Mouse (Mus musculus) brain, embryonic 14.5 days (tissue): ENCODE results near the gene Zfp217. TPM values are rescaled to one million over a fixed set of nuclear protein-coding genes. Genes with fewer than 3 reads are reported as not detected.
"Not testable (repeated sequence)": the region's sequence is repeated elsewhere in the genome, so short reads cannot be mapped to it uniquely, and the experiment has no call there.

Experiments used
- DNase-seq: peaks from one replicate; pipeline ENCODE4 v3.0.0-alpha.2; 2011; ENCODE audit warnings: low read depth
- CTCF ChIP-seq: fragments of 200-500 bp; IDR thresholded peaks from 2 replicates; pipeline ENCODE4 v1.5.1; 2012; ENCODE audit warnings: inconsistent platforms, mild to moderate bottlenecking, moderate library complexity, borderline replicate concordance; ENCODE audit not compliant: insufficient read depth, insufficient read length; ENCODE audit errors: extremely low read depth
- POLR2A ChIP-seq: fragments of 200-500 bp; IDR thresholded peaks from 2 replicates; pipeline ENCODE4 v1.6.1; 2012; ENCODE audit warnings: mild to moderate bottlenecking, inconsistent platforms, borderline replicate concordance; ENCODE audit not compliant: poor library complexity, insufficient read depth, insufficient read length, severe bottlenecking; ENCODE audit errors: extremely low read depth
- polyA plus RNA-seq: library from polyadenylated mRNA; depleted of rRNA; stranded (reverse); fragments of >200 nt; gene quantifications from 2 replicates; pipeline ENCODE4 v1.2.3, GENCODE M21; 2012; rRNA removed

The Zfp217 gene
- polyA plus RNA-seq = 5.7 and 7.6 TPM in 2 replicates

GRCm38 (mm10) chr2:170147661-170148153 is at the start of gene Zfp217:
TSS of gene Zfp217 (minus strand) at chr2:170148103.
- TF ChIP-seq POLR2A (no peak), CTCF (no peak)
- peak; percentile 28 for DNase-seq

DNA sequence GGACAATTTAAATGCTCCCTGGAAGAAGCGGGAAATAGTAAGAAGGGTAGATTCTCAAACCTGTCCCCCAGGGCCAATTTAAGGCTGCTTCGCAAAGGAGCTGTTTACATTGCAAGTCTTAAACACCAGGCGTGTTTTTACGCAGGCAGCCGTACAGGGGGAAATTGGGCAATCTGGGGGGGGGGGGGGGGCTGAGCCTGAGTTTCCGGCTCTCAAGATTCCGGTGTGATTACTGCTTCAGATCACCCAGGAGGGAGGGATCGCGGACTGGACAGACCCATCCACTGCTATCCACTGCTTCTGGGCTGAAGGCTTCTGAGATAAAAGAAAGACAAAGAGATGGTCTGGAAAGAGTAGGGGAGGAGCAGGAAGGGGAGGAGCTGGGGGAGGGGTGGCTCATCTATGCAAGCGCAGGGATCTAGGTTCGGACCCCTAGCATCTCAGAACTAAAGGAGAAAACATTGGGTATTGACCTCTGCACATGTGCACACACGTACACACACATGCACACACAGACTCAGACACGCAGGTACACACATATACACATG is 47.7 kb upstream of the Zfp217 start:
- TF ChIP-seq CTCF (no peak), POLR2A (no peak)
- no peak for DNase-seq

DNA sequence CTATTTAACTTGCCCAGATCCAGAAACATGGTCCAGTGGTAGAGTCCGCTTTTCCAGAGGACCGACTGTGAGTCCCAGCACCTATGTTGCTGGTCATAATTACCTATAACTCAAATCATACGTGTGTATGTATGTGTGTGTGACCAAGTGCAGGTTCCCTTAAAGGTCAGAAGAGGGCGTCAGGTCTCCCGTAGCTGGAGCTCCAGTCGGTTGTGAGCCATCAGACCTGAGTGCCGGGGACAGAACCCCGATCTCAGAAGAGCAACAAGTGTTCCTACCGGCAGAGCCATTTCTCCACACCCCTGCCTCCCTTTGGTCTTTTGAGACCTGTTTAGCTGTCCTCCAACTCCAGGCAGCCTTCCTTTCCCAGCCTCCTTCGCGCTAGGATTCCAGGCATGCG is 46.9 kb upstream of the Zfp217 start:
- no peak for DNase-seq
- TF ChIP-seq CTCF = no peak
- TF ChIP-seq POLR2A = no peak

DNA sequence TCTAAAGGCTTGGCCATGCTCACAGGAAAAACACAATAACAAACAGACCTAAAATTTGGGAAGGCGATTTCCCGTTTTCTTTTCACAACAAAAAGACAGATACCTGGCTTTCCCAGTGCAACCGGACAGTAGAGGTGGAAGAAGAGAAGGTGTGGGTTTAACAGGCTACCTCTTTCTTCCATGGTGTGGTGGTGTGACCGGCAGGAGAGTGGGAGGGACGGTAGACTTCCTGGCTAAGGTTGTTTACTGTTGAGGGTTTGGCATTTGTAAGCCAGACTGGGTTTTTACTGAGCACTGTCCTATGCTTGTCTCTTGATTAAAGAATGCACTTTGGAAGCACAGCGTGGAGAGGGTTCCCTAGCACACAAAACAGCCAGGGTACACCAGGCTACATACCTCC is 45.9 kb upstream of the Zfp217 start:
- no peak for TF ChIP-seq POLR2A
- no peak for TF ChIP-seq CTCF
- peak; percentile 60 for DNase-seq

DNA sequence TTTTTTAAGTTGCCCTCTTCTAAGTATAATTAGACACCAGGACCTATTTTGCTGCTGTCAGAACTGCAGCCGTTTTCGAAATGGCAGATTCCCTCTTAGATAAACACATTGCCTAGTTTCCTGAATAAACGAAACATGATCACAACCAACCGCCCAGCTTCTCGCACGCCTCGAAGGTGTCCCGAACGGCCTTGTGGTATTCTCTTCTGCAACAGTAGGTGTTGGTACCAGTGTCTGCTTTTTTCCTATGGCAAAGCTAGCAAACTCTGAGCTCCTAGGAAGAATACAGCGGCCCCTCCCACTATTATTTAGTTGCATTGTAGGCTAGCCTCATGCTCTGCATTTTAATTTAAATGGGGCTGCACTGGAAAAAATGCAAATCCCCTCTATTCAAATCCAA is 45.3 kb upstream of the Zfp217 start:
- peak; percentile 89 for DNase-seq
- no peak for TF ChIP-seq CTCF
- no peak for TF ChIP-seq POLR2A

GRCm38 (mm10) chr2:170192731-170193149 is 44.8 kb upstream of the Zfp217 start:
- DNase-seq = peak; percentile 85
- TF ChIP-seq POLR2A (no peak), CTCF (peak; percentile 47; the same call in 1 of the 2 replicates)

DNA sequence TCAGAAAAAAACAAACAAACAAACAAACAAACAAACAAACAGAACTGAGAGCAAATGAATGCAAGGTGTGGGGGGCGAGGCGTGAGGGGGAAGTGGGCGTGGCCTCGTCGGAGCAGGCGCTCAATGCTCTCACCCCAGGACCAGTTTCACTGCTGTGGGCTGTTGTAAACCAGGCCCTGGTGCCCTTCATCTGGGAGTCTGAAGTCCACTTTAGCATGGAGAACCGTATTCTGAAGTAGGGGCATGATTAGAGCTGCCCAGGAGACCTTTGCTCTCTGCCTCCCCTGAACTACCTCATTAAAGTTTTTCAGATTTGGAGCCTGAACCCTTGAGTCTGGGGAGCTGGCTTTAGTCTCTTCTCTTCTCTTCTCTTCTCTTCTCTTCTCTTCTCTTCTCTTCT is 40.8 kb upstream of the Zfp217 start:
- DNase-seq = no peak

GRCm38 (mm10) chr2:170185137-170185837 is 37.4 kb upstream of the Zfp217 start:
- no peak for DNase-seq

More for the DNA sequence above, 40.8 kb upstream of the Zfp217 start:
- no peak for TF ChIP-seq POLR2A
- no peak for TF ChIP-seq CTCF

DNA sequence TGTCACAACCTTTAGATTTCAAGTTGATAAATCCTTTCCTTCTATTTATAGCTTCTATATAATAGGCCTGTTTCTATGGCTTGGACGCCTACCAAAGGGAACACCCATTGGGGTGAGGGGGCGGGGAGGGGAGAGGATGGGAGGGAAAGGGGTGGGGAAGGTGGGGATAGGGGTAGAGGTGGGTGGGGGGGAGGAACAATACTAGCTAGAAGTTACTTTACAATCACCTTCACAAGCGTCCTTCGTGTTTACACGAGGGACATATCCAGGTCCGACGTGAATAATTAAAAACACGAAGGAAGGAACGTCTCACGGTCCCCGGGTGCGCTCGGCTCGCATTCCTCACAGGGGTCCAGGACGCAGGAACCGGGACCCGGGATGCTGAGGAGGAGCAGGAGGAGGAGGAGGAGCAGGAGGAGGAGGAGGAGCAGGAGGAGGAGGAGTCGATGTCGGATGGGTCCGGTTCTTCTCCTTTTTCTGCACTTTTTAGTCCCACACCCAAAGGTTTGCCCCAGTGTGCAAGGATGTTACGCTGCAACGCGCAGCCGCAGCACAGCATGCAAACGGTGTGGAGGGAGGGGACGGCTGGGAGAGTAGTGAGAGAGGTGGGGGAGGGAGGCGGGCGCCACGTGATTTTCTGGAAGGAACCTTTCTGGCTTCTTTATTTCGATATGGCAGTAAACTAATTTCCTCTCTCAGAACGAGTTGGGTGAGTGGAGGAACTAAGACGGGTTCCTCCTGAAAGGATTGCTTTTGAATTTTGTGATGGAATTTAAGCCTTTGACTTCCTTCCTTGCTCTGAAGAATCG is 36.5 kb upstream of the Zfp217 start:
- peak; percentile 93 for DNase-seq
- no peak for TF ChIP-seq POLR2A
- TF ChIP-seq CTCF = no peak

More at GRCm38 (mm10) chr2:170185137-170185837, 37.4 kb upstream of the Zfp217 start:
- TF ChIP-seq CTCF = no peak
- no peak for TF ChIP-seq POLR2A

DNA sequence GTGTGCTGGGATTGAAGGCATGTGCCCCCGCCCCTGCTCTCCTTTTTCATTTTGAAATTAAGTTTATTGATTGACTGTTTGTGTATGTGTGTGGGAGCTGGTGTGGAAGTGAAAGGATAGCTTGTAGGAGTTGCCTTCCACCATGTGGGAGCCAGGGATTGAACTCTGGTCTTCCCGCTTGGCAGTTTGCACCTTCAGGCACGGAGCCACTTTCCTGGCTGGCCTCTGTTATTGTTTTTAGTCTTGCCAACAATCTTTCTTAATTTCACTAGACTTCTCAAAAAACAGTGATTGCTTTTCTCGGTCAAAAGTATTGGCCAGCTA is 35.9 kb upstream of the Zfp217 start:
- TF ChIP-seq CTCF = no peak
- TF ChIP-seq POLR2A = no peak
- no peak for DNase-seq

DNA sequence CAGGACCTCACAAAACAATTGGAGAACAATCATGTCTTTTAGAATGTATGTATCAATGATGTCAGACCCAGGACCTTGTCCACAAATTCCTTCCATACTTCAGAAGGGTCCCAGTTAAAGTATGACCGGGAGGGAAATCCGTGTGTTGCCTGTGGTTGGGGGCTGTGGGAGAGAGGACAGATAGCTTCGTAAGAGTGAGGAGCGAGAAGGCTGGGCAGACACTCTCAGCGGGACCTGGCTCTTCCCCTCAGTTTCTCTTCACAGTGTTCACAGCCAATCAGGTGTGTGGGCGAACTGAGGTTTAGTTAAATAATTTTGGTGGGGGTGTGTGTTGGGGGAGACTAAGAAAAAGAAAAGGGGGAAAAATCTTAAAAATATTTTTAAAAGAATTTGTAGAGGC is 34.0 kb upstream of the Zfp217 start:
- no peak for DNase-seq
- TF ChIP-seq CTCF = no peak
- no peak for TF ChIP-seq POLR2A

- DNase-seq = not testable (repeated sequence)
These were observed 32.9 kb upstream of the Zfp217 start for GRCm38 (mm10) chr2:170180769-170181168.

DNA sequence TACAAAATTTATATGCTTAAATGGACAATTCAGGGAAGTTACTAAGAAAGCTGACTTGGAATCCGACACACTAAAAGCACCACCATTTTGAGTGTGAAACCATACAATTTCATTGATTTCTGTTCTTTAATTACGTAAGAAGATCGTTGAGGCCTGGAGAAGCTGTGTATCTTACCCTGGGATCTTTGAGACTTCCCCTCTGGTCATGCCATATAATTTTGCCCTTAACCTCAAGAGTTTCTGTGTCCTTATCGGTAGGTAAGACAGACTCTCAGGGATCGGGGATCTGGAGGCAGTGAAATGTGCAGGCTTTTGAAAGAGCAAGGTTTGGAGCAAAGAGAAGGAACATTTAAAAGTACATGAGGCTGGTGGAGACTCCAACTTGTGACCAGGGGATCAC is 31.4 kb upstream of the Zfp217 start:
- no peak for TF ChIP-seq CTCF
- no peak for TF ChIP-seq POLR2A

More for the DNA sequence above, 31.4 kb upstream of the Zfp217 start:
- DNase-seq = no peak
